Mouse (Mus musculus): ENCODE data around the gene Enthd1.

DNA sequence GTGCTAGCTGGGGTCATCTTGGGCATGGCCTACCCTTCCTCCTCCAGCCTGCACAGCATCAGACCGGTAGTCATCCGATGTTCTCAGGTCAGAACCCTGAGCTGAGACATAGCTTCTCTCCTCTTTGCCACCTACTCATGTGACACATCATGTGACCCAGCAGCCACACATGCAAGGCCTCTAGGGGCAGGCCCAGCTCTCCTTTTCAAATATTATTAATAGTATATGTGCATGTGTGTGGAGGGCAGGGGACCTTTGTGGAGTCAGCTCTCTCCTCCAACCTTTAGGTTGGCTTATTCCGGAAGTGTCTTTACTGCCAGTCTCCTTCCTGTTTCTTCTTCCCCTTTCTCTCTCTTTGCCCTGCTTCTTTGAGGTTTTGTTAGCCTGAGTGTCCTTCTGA lies 107.0 kb downstream of the Enthd1 start:
- TF ChIP-seq CTCF (IDR thresholded peaks at IDR 0.05; ENCODE audit: control insufficient read depth, insufficient read depth, low read length) (no peak), POLR2A (IDR thresholded peaks at IDR 0.05; ENCODE audit: borderline replicate concordance, control insufficient read depth, low read depth, low read length) (no peak)

All from bone marrow, adult 2 months (tissue).